Mouse (Mus musculus): ENCODE measurements at regions not wholly inside any gene's neighbourhood (a gene's known extent, or its start where the extent isn't known, plus 50 kb on each side); places are given as distances from the start of the nearest gene placed in this dataset.

- H3K9me3 ChIP-seq (replicated peaks; ENCODE audit: low read length): no peaks in the 10 kb centered on the region
- H3K27ac ChIP-seq (ENCODE audit: insufficient read depth, low read depth): no peak overlapping the region
- TF ChIP-seq E2F4 (IDR thresholded peaks at IDR 0.05; ENCODE audit: insufficient replicate concordance, low read depth, low read length) (no peak), POLR2A (IDR thresholded peaks at IDR 0.05; ENCODE audit: low read depth, low read length) (no peak), KAT2A (IDR thresholded peaks at IDR 0.05; ENCODE audit: insufficient replicate concordance, low read length) (no peak), NELFE (IDR thresholded peaks at IDR 0.05; ENCODE audit: low read depth, low read length) (no peak), POLR2AphosphoS2 (IDR thresholded peaks at IDR 0.05; ENCODE audit: low read depth, low read length) (no peak), JUND (conservative IDR thresholded peaks at IDR 0.05; ENCODE audit: low read depth, low read length) (no peak), ZKSCAN1 (IDR thresholded peaks at IDR 0.05; ENCODE audit: borderline replicate concordance, low read depth, low read length) (no peak), MAZ (IDR thresholded peaks at IDR 0.05; ENCODE audit: low read depth, low read length) (no peak), RAD21 (IDR thresholded peaks at IDR 0.05; ENCODE audit: low read depth, low read length) (no peak), USF1 (IDR thresholded peaks at IDR 0.05; ENCODE audit: low read depth, low read length) (no peak), PAX5 (IDR thresholded peaks at IDR 0.05; ENCODE audit: low read length) (no peak), TBP (conservative IDR thresholded peaks at IDR 0.05; ENCODE audit: low read depth, low read length) (no peak), IRF4 (IDR thresholded peaks at IDR 0.05; ENCODE audit: low read depth, low read length) (no peak), JUN (IDR thresholded peaks at IDR 0.05; ENCODE audit: insufficient read depth, low read depth, low read length) (no peak), MEF2A (IDR thresholded peaks at IDR 0.05; ENCODE audit: borderline replicate concordance, low read depth, low read length) (no peak)
- no peak overlapping the region for H3K4me2 ChIP-seq (ENCODE audit: insufficient read depth, low read depth, poor library complexity, severe bottlenecking)
- no peak overlapping the region for H3K4me3 ChIP-seq (replicated peaks in 1 of 3; ENCODE audit: low read depth in 2 of 3, low read length in 2 of 3, poor library complexity in 1 of 3)
- no peak for DNase-seq (ENCODE audit: extremely low read depth)
- H3K27me3 ChIP-seq (replicated peaks): peaks cover 3% of the 10 kb centered on the region
- dilution Hi-C loops (cut with MboI; ENCODE audit: extremely low pct_ligation_motif_present, extremely low pct_unique_long_range_greater_than_20kb, low sequenced_read_pairs) (no loop called here), in situ Hi-C loops (cut with MboI; ENCODE audit: low pct_ligation_motif_present, low pct_unique_long_range_greater_than_20kb, low sequenced_read_pairs) (loop anchor here (10.0 kb wide), 1 partner anchor 210 kb away; the partner anchor contains the start of gene Hes1)
- peaks cover 0 to 6% of the 10 kb centered on the region in 2 experiments; a peak in 1 of 4 replicates for H3K4me1 ChIP-seq (ENCODE audit: control insufficient read depth in 1 of 2, insufficient read depth in 2 of 2)
- H3K79me2 ChIP-seq (replicated peaks; ENCODE audit: control insufficient read depth, extremely low read depth, insufficient read depth, poor library complexity, severe bottlenecking): no peaks in the 10 kb centered on the region
- H3K36me3 ChIP-seq (replicated peaks in 1 of 2; ENCODE audit: control insufficient read depth in 1 of 2, insufficient read depth in 1 of 2, low read length in 1 of 2): no peaks in the 10 kb centered on the region
- H3K9ac ChIP-seq (ENCODE audit: insufficient read depth, low read depth): no peak overlapping the region
Observed at GRCm38 (mm10) chr16:29854805-29855565, 209.2 kb upstream of the Hes1 start.

GRCm38 (mm10) chr16:29856545-29856944, 207.6 kb upstream of the Hes1 start:
- no peak overlapping the region for H3K4me3 ChIP-seq (replicated peaks in 1 of 3; ENCODE audit: low read depth in 2 of 3, low read length in 2 of 3, poor library complexity in 1 of 3)
- H3K4me1 ChIP-seq (ENCODE audit: control insufficient read depth in 1 of 2, insufficient read depth in 2 of 2): peaks cover 0 to 19% of the 10 kb centered on the region in 2 experiments; a peak in 2 of 4 replicates
- H3K36me3 ChIP-seq (replicated peaks in 1 of 2; ENCODE audit: control insufficient read depth in 1 of 2, insufficient read depth in 1 of 2, low read length in 1 of 2): no peaks in the 10 kb centered on the region
- DNase-seq (ENCODE audit: extremely low read depth): no peak
- dilution Hi-C loops (cut with MboI; ENCODE audit: extremely low pct_ligation_motif_present, extremely low pct_unique_long_range_greater_than_20kb, low sequenced_read_pairs): no loop called here
- no peak overlapping the region for H3K4me2 ChIP-seq (ENCODE audit: insufficient read depth, low read depth, poor library complexity, severe bottlenecking)
- no peaks in the 10 kb centered on the region for H3K9me3 ChIP-seq (replicated peaks; ENCODE audit: low read length)
- peaks cover 3% of the 10 kb centered on the region for H3K27me3 ChIP-seq (replicated peaks)
- no peak overlapping the region for H3K27ac ChIP-seq (ENCODE audit: insufficient read depth, low read depth)
- in situ Hi-C loops (cut with MboI; ENCODE audit: low pct_ligation_motif_present, low pct_unique_long_range_greater_than_20kb, low sequenced_read_pairs): loop anchor here (10.0 kb wide), 1 partner anchor 208 kb away; the partner anchor contains the start of gene Hes1
- no peak overlapping the region for H3K9ac ChIP-seq (ENCODE audit: insufficient read depth, low read depth)
- TF ChIP-seq CTCF (conservative IDR thresholded peaks at IDR 0.05 in 1 of 2, IDR thresholded peaks at IDR 0.05 in 1 of 2; ENCODE audit: low read depth in 2 of 2, low read length in 2 of 2): peak; percentile 21 to 54; a peak in 3 of 4 replicates
- TF ChIP-seq UBTF (IDR thresholded peaks at IDR 0.05; ENCODE audit: low read depth, low read length): no peak
- TF ChIP-seq JUND (conservative IDR thresholded peaks at IDR 0.05; ENCODE audit: low read depth, low read length): no peak
- peak; percentile 45 for TF ChIP-seq RAD21 (IDR thresholded peaks at IDR 0.05; ENCODE audit: low read depth, low read length)
- peak; percentile 40 for TF ChIP-seq SMC3 (IDR thresholded peaks at IDR 0.05; ENCODE audit: low read depth, low read length)
- no peaks in the 10 kb centered on the region for H3K79me2 ChIP-seq (replicated peaks; ENCODE audit: control insufficient read depth, extremely low read depth, insufficient read depth, poor library complexity, severe bottlenecking)

Measured in CH12.LX (cell line).